Mouse (Mus musculus): ENCODE data around the gene Ttc25.

DNA sequence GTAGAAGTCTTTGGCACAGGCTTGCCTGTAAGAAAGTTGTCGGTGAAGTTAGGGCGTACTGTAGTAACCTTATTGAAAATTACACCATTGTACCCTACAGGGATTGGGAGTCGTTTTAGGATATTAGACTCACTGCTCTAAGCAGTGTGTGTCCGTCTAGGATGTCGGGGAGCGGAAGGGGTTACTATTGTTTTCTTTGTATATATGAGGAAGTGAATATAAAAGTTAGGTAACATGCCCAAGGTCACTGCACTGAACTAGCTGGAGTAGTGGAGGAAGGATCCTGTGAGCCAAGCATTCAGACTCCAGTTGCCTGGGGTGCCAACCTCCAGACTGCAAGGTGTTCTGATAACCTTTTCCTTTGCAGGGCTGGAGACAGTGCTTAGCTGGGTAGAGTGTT, 1.5 kb downstream of the Ttc25 start:
- no peak for TF ChIP-seq CTCF (IDR thresholded peaks at IDR 0.05; ENCODE audit: control insufficient read depth, insufficient read depth, insufficient read length)
- TF ChIP-seq MAX (IDR thresholded peaks at IDR 0.05) = no peak
- TF ChIP-seq USF1 (IDR thresholded peaks at IDR 0.05; ENCODE audit: low read depth) = no peak

Measured in C2C12 (cell line).